Mouse (Mus musculus) cerebellum, postnatal 10 days (tissue): ENCODE results near the gene Hps4.
A peak's percentile ranks its signal among the peaks of the same experiment; 100 is the strongest.
"Not testable (repeated sequence)": the region's sequence is repeated elsewhere in the genome, so short reads cannot be mapped to it uniquely, and the experiment has no call there.

ENCODE experiments used
- DNase-seq, 2 experiments: peaks; one replicate each; pipeline ENCODE4 v3.0.0; 2021; ENCODE audit warnings: mixed read lengths in 2 of 2

Hps4 gene

DNA sequence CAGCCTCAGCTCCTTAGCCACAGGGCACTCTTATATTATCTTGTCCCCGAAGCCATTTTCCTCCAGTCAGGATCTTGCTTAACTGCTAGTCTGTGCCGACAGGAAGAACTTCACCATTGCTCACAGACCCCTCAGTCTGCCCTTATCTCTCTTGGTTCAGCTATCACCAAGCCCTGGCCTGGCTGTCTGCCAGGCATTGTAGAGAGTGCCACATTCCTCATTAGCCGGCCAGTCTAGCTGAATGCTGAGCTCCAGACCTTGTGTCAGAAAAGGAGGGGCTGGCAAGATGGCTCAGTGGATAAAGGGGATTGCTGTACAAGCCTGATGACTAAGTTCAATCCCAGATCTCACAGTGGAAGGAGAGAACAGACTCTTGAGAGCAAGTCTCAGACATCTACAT is 63.1 kb downstream of the Hps4 start:
- DNase-seq: peak; percentile 38

DNA sequence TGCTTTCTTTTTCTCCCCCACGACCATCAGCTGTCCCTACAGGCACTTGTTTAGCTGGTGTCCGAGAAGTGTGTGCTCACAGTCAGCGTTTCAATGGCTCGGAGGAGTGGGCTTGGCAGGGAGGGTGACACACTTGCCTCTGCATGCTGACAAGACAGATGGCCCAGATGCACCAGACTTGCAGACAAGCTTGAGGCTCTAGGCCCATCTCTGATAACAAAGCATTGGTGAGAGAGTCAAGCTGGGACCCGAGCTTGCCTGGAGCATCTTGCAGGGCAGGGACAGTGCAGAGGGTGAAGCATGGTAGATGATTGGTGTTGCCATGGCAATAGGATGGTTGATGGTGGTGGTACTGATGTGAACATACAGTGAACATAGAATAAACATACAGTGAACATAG is 66.4 kb downstream of the Hps4 start:
- DNase-seq: peak; percentile 67 to 78

DNA sequence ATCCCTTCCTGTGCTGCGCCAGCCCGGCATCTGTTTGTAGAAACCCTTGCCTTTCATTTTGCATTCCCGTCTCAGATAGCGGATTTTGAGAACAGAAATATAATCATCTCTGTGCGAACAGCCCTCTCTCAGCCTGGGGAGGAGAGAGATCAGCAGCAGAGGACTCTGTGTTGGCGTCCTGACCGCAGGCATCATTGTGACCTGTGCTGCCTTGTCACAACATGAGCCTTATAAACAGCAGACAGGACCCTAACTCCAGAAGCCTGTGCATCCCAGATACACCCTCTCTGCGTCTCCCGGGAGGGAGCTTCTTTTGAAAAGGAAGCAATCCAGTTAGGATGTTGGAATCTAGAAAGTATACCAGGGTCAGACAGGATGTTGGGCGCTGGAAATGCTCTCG is 68.2 kb downstream of the Hps4 start:
- peak in 1 of 2 experiments; percentile 56 for DNase-seq

DNA sequence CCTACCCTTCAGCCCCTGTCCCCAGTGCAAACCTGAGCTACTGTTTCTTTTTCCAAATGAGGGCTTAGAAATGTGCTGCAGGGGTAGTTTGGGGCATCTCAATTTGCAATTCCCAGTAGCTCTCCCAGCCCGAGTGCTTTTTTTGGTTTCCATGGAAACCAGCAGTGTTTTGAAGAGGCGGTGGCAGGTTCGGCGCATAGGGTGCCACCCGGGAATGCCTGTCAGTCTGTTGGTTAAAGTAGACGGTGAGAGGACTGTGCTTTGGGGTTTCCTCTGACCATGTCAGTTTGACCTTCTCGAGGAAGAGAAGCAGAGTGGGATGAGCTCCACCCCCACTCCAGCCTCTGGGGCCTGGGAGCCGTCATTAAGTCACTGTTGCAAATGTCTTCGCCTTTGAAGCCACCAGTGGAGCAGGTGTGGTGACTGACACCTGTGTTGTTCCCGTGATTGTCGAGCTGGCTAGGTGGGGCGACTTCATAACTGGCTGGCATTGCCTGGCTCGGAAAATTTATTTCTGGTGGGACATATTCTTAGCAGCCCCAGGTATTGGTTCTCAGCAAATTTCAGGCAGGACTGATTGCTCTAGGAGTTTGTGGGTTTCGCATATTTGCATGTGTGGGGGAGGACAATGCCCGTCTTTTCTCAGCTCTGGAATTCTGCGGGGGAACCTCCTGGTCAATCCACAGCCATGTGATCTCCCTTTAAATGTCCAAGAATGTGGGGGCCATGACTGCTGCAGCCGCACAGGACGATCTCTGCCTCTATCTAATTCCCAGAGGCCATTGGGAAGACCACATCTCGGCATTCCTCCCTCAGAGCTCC is 68.8 kb downstream of the Hps4 start:
- peak in 1 of 2 experiments; percentile 44 for DNase-seq

DNA sequence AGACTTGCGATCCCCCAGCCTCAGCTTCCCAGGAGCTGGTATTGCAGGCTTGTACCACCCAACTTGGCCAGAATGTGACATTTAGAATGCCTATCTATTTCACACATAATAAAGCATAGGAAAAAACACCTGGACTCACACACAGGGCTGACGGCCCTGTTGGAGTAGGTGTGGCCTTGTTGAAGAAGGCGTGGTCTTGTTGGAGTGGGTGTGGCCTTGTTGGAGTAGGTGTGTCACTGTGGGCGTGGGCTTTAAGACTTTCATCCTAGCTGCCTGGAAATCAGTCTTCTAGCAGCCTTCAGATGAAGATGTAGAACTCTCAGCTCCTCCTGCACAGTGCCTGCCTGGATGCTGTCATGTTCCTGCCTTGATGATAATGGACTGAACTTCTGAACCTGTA is 69.9 kb downstream of the Hps4 start:
- not testable (repeated sequence) for DNase-seq

DNA sequence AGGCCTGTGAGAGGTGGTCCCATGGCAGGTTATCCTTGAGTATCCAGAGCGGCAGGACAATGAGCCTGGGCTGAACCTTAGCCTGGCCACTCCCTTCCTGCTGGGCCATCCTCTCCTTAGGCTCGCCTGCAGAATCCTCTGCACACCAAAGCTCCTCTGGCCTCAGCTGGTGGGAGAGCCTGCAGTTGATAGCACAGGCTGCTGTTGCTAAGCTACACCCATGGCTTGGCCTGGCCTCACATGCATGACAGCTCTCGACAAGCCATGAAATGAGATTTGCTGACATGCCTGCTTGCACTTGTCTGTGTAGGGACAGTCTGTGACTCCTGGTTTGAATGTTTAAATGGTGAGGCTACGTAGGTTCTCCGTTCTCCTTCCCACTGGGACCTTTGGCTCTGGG is 73.8 kb downstream of the Hps4 start:
- DNase-seq: peak in 1 of 2 experiments; percentile 49

DNA sequence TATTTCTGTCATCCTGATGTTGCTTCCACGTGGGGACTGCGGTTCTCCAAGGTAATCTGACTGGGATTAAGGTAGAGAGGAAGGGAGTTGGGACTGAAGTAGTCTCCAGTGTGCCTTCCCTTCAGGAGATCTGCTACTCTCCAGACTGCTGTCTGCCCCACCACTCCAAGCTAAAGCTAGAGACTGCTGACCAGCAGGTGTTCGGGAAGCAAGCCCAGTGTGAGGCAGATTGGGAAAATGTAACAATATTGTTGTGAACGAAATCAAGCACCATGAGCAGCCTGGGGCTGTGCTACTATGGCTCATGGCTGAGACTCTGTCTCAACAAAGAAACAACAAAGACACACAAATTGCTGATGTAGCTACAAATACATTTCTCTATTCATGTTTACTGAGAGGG is 75.1 kb downstream of the Hps4 start:
- peak; percentile 83 to 86 for DNase-seq

DNA sequence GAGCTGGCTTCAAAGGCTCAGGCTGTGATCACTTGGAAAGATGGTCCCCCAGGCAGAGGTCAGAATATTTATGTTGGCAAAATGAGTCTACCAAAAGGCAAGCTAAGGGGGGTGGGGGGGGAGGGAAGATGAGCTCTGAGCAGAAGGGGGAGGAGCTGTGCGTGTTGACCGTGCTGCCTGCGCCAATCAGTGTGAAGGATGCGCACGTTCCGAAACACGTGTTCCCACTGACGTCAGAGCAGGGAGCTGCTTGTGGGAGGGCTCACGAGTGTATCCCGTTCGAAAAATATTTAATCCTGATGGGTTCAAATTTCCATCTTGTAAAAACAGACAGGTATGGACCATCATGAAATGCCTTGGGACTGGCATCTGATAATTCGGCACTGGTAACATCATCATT is 76.7 kb downstream of the Hps4 start:
- no peak for DNase-seq

DNA sequence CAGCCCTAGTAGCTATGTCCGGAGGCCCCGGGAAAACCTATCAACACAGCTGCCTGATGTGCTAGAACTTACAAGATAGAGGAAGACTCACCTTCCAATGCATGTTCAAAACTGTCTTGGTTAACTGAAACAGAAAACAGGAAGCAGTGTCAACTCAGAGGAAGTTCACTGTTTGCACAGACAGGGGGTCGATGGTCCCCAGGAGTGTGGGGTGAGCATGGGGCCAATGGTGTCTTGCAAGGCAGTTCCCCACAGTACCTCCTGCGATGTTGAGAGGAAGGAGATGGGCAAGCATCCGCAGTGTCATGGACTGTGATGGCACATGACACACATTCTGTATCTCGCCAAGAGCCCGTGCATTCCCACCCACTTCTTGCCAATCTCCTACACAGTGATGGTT is 83.8 kb downstream of the Hps4 start:
- no peak for DNase-seq

DNA sequence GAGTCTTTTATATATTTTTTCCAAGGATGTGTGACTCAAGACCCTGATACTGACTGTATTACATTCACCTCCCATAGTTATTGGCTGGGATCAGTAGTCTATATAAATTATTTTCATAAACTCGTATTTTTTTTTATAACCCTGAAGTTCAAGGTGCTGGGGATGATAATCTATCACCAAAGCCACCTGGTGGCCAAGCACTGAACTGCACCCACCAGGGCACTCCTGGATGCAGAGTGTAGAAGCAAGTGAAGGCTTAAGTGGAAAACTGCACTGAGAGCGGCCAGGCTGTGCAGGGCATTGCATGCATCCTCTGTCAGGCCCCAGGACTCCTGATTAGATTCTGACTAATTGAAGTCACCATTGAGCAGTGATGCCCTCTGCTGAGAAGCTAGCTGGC is 84.4 kb downstream of the Hps4 start:
- DNase-seq: peak; percentile 94 to 98
